Mouse (Mus musculus): ENCODE results near the gene Mllt6.
"Not testable (repeated sequence)": the region's sequence is repeated elsewhere in the genome, so short reads cannot be mapped to it uniquely, and the experiment has no call there.

The Mllt6 gene

DNA sequence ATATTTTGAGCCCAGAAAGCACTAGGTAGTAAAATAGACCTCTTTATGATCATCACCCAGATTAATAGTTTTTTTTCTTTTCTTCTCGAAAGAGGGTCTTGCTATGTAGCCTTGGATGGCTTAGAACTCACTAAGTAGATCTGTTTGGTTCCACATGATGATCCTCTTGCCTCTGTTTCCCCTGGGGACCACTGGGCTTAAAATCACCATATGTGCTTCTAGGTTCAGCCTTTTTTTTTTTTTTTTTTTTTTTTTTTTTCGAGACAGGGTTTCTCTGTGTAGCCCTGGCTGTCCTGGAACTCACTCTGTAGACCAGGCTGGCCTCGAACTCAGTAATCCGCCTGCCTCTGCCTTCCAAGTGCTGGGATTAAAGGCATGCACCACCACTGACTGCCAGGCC, 14.7 kb upstream of the Mllt6 start:
- not testable (repeated sequence) for DNase-seq (ENCODE audit: low spot score in 2 of 2)

DNA sequence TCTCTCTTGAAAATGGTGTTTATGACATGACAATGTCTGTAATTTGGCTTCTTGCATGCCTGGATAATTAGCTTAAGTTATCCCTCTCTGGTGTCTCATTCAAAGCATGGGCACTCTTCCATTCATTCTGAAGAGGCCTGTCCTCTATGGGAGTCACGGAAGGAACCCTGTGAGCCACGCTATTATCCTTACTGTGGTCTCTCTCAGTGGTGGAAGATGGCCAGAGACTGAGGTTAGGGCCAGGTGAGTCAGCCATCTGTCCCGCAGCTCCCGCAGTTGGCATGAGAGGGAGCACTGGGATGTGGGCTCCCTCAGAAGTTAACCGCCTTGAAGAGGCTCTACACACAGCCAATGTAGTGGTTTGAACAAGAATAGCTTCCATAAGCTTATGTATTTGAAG, 12.9 kb upstream of the Mllt6 start:
- DNase-seq (ENCODE audit: low spot score in 2 of 2): no peak

DNA sequence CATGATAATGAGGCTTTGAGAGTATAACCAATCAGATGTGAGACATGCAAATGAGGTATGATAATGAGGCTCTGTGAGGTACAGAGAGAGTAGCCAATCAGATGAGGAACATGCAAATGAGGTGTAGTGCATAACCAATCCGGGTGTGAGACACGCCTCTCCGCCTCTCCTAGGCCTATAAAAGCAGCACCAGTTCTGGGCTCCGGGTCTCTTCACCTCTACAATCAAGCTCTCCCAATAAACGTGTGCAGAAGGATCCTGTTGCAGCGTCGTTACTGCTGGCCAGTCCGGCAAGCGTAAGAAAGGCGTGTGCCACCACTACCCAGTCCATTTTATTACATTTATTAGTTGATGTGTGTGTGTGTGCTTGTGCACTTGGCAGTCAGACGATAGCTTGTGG, 9.8 kb upstream of the Mllt6 start:
- not testable (repeated sequence) for DNase-seq (ENCODE audit: low spot score in 2 of 2)

- DNase-seq (ENCODE audit: low spot score in 2 of 2): no peak
Measured at GRCm38 (mm10) chr11:97654210-97654609, 9.0 kb upstream of the Mllt6 start.

DNA sequence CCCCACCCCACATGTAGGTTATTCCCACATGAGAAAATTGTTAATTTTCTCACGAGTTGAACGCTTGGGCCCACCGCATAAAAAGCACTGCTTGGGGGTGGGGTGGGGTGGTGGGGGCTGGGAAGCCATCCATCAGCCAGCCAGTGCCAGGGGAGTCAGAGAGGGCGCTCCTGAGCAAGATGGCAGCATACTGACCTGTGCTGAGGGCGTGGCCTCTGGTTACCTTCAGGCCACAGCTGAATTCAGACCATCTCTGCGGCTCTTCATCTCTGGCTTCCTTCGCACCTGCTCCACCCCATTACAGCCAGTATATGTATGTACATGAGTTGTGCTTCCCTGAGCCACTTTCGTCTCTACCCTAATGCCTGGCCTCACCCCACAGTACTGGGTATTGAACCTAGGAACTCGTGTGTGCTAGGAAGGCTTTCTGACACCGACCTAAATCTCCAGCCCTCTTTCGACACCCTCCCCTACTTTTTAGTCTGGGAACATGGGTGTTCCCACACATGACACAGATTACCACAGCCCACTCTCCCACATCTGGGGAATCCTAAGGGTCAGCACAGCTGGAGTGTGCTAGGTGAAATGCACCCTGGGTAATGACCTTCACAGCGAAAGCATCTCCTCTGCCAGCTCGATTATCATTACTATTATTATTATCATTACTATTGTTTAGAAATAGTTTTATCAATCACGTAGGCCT, 6.8 kb upstream of the Mllt6 start:
- DNase-seq (ENCODE audit: low spot score in 2 of 2): no peak

- DNase-seq (ENCODE audit: low spot score in 2 of 2): no peak
Measured at GRCm38 (mm10) chr11:97657184-97657945, 5.8 kb upstream of the Mllt6 start.

DNA sequence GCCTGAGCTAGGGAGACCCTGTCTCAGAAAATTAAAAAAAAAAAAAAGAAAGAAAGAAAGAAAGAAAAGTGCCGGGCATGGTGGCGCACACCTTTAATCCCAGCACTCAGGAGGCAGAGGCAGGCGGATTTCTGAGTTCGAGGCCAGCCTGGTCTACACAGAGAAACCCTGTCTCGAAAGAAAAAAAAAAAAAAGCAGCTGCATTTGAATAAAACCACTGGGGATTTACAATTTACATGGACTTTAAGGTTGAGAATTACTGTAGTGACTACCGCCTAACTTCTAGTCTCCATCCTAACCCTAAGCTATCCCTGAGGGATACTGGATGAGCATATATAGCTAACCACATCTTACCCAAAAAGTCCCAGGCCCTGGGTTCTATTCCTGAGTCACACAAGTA, 5.2 kb upstream of the Mllt6 start:
- DNase-seq (ENCODE audit: low spot score in 2 of 2): not testable (repeated sequence)

GRCm38 (mm10) chr11:97658751-97659266, 4.4 kb upstream of the Mllt6 start:
- no peak for DNase-seq (ENCODE audit: low spot score in 2 of 2)

- no peak for DNase-seq (ENCODE audit: low spot score in 2 of 2)
Measured at GRCm38 (mm10) chr11:97659267-97659989, 3.8 kb upstream of the Mllt6 start.

GRCm38 (mm10) chr11:97659990-97660714, 3.1 kb upstream of the Mllt6 start:
- peak; percentile 71 to 72 for DNase-seq (ENCODE audit: low spot score in 2 of 2)

DNA sequence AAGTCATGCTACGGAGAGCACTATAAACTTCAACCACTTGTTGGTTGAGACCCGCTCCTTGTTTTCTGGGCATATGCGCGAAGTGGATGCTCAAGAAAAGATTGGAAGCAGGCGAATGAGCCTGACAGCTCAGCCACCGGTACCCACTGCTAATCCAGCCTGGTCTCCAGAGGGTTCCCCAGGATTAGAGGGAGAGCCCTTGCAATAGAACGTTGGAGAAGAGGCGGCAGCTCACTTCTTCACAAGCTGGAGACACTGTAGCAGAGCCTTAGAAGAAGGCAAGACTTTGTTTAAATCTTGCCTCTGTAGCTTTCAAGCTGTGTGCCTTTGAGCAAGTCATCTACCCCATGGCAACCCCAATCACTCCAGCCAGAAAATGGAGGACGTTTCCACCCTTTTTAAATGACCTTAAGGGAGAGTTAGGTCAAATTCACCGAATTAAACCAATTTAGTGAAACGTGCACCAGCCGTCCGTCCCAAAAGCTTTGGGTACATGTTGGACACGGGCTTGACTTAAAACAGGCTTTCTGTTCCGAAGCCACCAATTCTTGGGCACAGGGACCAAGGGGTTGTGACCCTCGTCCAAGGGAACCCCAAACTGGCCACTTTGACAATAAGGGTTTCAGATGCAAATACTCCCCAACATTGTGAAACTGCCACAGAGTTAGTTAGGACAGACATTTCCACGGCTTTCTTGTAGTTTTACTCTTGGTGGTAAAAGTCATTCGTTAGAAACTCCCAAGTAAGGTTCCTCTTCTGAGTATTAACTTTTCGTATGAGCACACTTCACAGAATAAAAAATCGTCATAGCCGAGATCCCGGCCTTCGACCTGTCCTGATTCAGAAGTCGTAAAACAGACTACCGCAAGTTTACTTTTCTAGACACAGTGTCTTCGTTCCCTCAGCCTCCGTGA, 2.2 kb upstream of the Mllt6 start:
- DNase-seq (ENCODE audit: low spot score in 2 of 2): no peak

DNA sequence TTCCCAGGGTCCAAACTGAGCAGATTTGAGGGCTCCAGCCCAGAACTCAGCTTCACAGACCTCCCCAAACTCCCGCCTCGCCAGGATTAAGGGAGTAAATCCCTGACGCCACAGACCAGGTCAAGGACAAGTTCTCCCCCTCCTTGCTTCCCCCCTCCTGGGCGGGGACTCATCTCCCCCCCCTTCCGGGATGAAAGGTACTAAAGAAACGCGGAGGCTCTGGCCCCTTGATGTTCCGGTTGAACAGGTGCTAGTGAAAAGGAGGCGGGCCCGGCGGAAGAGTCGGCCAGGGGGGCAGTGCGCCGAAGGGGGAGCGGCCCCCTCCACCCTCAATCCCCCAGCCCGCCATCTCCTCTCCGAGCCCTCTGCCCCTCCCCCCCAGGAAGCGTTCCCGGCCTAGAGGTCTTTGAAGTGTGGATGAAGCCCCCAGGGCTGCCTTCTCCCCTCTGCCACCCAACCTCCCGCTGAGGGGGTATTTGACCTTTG, 1.5 kb upstream of the Mllt6 start:
- peak in 1 of 2 experiments; percentile 58 for DNase-seq (ENCODE audit: low spot score in 2 of 2)

DNA sequence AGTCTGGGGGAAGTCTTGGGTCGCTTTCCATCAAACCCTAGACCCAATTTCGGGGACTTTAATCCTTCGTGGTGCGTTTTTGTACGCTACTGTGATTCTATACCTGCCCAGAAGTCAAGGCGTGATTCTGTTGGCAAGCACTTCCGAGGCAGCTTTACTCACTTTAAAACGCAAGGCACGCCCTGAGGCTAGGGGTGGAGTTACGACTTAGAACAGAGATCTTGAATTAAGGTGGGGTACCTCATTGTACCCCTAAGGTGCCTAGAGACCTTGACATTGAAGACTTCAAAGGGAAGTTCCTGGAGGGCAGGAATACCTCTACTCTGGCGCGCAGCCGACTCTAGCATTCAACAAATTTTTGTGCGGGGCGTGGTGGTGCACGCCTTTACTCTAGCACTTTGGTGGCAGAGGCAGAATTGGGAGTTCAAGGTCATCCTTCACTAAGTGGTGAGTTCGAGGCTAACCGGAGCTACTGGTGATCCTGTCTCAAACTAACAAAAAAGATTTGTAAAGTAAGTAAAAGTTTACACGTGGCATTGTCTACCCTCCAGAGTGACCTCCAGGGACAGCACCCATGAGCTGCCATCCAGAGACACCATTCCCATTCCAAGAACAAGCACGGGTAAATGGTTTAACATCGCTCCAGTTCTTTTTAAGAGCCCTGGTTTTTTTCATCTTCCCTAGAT, 864 bp upstream of the Mllt6 start:
- DNase-seq (ENCODE audit: low spot score in 2 of 2): no peak

DNA sequence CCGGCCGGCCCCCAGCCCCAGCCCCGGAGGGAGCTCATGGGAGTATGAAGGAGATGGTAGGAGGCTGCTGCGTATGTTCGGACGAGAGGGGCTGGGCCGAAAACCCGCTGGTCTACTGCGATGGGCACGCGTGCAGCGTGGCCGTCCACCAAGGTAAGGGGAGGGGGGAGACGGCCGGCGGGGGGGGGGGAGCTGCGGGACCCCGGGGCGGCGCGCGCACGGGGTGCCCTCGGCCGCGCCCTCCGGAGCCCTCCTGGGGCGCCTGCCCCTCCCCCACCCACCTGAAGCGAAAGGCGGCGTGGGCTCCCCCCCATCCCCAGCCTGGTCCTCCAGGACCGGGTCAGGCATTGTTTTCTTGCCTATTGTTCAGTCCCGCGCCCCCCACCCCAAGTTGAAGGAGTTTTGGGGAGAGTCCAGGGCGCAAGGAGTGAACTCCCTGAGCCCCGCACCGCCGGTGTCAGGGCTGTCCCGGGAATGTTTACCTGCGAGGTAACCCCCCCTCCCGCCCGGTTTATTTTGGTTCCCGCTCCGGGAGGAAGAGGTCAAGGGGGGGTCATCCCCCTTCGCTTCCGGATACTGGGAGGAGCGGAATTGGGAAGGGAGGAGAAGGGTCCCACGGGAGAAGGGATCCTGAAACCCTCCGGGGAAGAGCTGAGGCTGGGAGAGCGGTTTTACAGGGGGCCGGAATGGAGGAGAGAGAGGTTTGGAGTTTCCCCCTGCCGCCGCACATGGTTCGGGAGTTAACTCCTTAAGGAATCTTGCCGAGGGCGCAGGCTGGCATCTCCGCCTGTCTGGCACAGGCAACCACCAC, 519 bp downstream of the Mllt6 start:
- no peak for DNase-seq (ENCODE audit: low spot score in 2 of 2)

GRCm38 (mm10) chr11:97664339-97664665, 1.1 kb downstream of the Mllt6 start:
- no peak for DNase-seq (ENCODE audit: low spot score in 2 of 2)

GRCm38 (mm10) chr11:97664771-97665240, 1.6 kb downstream of the Mllt6 start:
- DNase-seq (ENCODE audit: low spot score in 2 of 2): no peak

- no peak for DNase-seq (ENCODE audit: low spot score in 2 of 2)
Measured at GRCm38 (mm10) chr11:97665431-97665830, 2.2 kb downstream of the Mllt6 start.

DNA sequence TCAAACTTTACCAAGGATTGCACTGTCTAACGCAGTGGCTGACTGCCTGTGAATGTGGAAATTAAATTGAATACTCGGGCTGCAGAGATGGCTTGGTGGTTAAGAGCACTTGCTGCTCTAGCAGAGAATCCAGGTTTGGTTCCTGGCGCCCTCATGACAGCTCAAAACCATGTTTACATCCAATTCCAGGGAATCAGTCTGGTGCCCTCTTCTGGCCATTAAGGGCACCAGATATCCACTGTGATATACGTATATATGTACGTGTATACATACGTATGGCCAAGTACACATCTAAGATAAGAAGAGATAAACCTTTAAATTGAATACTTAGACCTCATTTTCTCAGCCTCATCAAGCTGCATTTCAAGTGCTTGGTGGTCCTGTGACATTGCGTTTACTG, 3.0 kb downstream of the Mllt6 start:
- DNase-seq (ENCODE audit: low spot score in 2 of 2): no peak

DNA sequence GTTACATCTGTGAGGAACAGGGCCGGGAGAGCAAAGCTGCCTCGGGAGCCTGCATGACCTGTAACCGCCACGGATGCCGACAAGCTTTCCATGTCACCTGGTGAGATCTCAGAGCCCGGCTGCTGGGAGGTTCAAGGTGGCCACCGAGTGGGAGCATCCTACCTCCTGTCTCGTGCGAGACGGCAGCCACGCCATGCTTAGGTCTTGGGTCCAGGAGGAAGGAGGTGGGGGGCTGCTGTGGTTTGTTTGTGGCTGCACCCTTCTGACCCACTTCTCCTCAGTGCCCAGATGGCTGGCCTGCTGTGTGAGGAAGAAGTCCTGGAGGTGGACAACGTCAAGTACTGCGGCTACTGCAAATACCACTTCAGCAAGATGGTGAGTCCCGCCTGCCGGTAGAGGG, 3.6 kb downstream of the Mllt6 start:
- DNase-seq (ENCODE audit: low spot score in 2 of 2): no peak

Measured in urinary bladder, postnatal 4 days (tissue).